Mouse (Mus musculus): ENCODE data around the gene Ms4a6b. TPM values are rescaled to one million over a fixed set of nuclear protein-coding genes. Genes with fewer than 3 reads are reported as not detected.
"Not testable (repeated sequence)": the region's sequence is repeated elsewhere in the genome, so short reads cannot be mapped to it uniquely, and the experiment has no call there.

Gene Ms4a6b
- polyA plus RNA-seq, 1 experiment from 2014 or later = 5.0 TPM

- H3K36me3 ChIP-seq (ENCODE audit: control insufficient read depth, insufficient read depth, low read length); H3K4me2 ChIP-seq (replicated peaks; ENCODE audit: low read depth, low read length); H3K9me3 ChIP-seq (ENCODE audit: control insufficient read depth, low read length); H3K27ac ChIP-seq (ENCODE audit: low read depth, low read length); DNase-seq (ENCODE audit: low spot score); H3K4me1 ChIP-seq (replicated peaks; ENCODE audit: control insufficient read depth, insufficient read depth, low read length); H3K27me3 ChIP-seq (ENCODE audit: control insufficient read depth, insufficient read depth, low read length); H3K4me3 ChIP-seq (ENCODE audit: low read depth, low read length); H3K9ac ChIP-seq (ENCODE audit: low read depth, low read length); ATAC-seq (ENCODE audit: low FRiP score): not testable (repeated sequence)
- 97% methylated on average over 1 of the region's 1 CpGs for WGBS
These were observed 24.0 kb downstream of the Ms4a6b start for GRCm38 (mm10) chr19:11540166-11540821.

DNA sequence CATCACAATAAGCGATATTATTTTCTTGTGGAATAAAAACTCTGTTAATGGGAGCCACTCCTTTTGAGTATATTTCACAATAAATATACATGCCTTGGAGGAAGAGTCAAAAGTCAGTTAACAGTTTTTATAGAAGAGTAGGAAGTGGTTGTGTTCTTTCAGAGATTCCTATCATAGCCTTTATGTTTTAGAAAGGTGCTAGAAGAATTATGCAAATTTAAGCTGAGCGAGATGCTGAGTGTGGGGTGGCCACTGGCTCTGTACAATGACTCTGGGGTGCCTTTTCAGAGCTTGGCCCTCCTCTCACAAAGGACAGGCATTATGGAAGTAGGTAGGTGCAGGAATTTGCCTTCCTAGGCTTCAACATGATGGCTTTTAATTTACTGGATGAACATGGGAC lies 28.1 kb downstream of the Ms4a6b start:
- H3K9me3 ChIP-seq (ENCODE audit: control insufficient read depth, low read length); H3K27ac ChIP-seq (ENCODE audit: low read depth, low read length); H3K4me2 ChIP-seq (replicated peaks; ENCODE audit: low read depth, low read length); H3K36me3 ChIP-seq (ENCODE audit: control insufficient read depth, insufficient read depth, low read length); H3K9ac ChIP-seq (ENCODE audit: low read depth, low read length); H3K4me1 ChIP-seq (replicated peaks; ENCODE audit: control insufficient read depth, insufficient read depth, low read length); H3K27me3 ChIP-seq (ENCODE audit: control insufficient read depth, insufficient read depth, low read length); ATAC-seq (ENCODE audit: low FRiP score); H3K4me3 ChIP-seq (ENCODE audit: low read depth, low read length); DNase-seq (ENCODE audit: low spot score): not testable (repeated sequence)
- WGBS = 90% methylated on average over 2 of the region's 2 CpGs

GRCm38 (mm10) chr19:11547911-11548310 lies 31.6 kb downstream of the Ms4a6b start:
- no peak overlapping the region for H3K4me3 ChIP-seq (ENCODE audit: low read depth, low read length)
- H3K36me3 ChIP-seq (ENCODE audit: control insufficient read depth, insufficient read depth, low read length) = no peaks in the 10 kb centered on the region
- H3K4me2 ChIP-seq (replicated peaks; ENCODE audit: low read depth, low read length) = no peak overlapping the region
- DNase-seq (ENCODE audit: low spot score) (no peak), ATAC-seq (ENCODE audit: low FRiP score) (no peak)
- H3K4me1 ChIP-seq (replicated peaks; ENCODE audit: control insufficient read depth, insufficient read depth, low read length) = no peaks in the 10 kb centered on the region
- no peaks in the 10 kb centered on the region for H3K9me3 ChIP-seq (ENCODE audit: control insufficient read depth, low read length)
- no peak overlapping the region for H3K9ac ChIP-seq (ENCODE audit: low read depth, low read length)
- H3K27me3 ChIP-seq (ENCODE audit: control insufficient read depth, insufficient read depth, low read length) = no peaks in the 10 kb centered on the region
- H3K27ac ChIP-seq (ENCODE audit: low read depth, low read length) = no peak overlapping the region

DNA sequence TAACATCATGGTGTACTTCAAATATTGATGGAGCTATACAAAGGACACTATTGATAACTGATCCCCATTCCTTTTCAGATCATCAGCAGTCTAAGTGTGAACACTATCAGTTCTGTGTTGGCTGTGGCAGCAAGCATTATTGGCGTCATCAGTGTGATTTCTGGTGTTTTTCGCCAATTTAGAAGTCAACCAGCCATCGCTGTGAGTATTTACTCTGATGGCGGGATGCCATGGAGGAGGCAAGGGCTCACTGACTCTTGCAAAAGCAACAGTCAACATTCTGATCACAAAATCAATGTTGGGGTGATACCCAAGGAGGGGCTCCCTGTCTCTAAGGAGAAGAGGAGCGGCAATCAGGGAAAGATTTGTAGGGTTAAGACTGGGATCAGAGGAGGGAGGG lies 38.4 kb downstream of the Ms4a6b start:
- no peak for ATAC-seq (ENCODE audit: low FRiP score)
- Histone ChIP-seq H3K4me1 (replicated peaks; ENCODE audit: control insufficient read depth, insufficient read depth, low read length) (no peaks in the 10 kb centered on the region), H3K4me2 (replicated peaks; ENCODE audit: low read depth, low read length) (no peak overlapping the region), H3K27ac (ENCODE audit: low read depth, low read length) (no peak overlapping the region), H3K27me3 (ENCODE audit: control insufficient read depth, insufficient read depth, low read length) (no peaks in the 10 kb centered on the region), H3K36me3 (ENCODE audit: control insufficient read depth, insufficient read depth, low read length) (no peaks in the 10 kb centered on the region), H3K4me3 (ENCODE audit: low read depth, low read length) (no peak overlapping the region), H3K9me3 (ENCODE audit: control insufficient read depth, low read length) (no peaks in the 10 kb centered on the region), H3K9ac (ENCODE audit: low read depth, low read length) (no peak overlapping the region)
- no peak for DNase-seq (ENCODE audit: low spot score)
- WGBS = 90% methylated on average over 5 of the region's 5 CpGs

- H3K9ac ChIP-seq (ENCODE audit: low read depth, low read length); H3K9me3 ChIP-seq (ENCODE audit: control insufficient read depth, low read length); DNase-seq (ENCODE audit: low spot score); H3K4me2 ChIP-seq (replicated peaks; ENCODE audit: low read depth, low read length); ATAC-seq (ENCODE audit: low FRiP score); H3K4me3 ChIP-seq (ENCODE audit: low read depth, low read length); H3K27ac ChIP-seq (ENCODE audit: low read depth, low read length); H3K27me3 ChIP-seq (ENCODE audit: control insufficient read depth, insufficient read depth, low read length); H3K36me3 ChIP-seq (ENCODE audit: control insufficient read depth, insufficient read depth, low read length); H3K4me1 ChIP-seq (replicated peaks; ENCODE audit: control insufficient read depth, insufficient read depth, low read length): not testable (repeated sequence)
These were observed 43.2 kb downstream of the Ms4a6b start for GRCm38 (mm10) chr19:11559560-11559959.

DNA sequence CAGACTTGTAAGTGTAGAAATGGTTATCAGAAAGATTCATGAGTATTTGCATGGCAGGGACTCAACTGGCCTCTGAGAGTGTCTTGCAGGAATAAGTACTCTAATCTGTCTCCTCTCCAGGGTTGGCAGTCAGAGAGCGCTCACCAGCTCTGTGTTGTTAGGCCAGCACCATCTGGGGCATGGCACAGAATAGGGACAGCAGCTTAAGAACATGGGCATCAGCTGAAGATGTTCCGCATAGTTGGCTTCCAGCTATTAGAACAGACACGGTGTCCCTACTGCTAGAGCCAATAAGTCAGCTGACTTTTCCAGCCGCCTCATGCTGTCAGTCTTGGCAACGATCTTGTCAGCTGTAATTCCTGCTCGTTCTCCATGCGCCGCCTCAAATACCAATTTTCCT lies 58.7 kb downstream of the Ms4a6b start:
- no peak overlapping the region for H3K9ac ChIP-seq (ENCODE audit: low read depth, low read length)
- no peak overlapping the region for H3K4me3 ChIP-seq (ENCODE audit: low read depth, low read length)
- no peak for DNase-seq (ENCODE audit: low spot score)
- H3K9me3 ChIP-seq (ENCODE audit: control insufficient read depth, low read length) = no peaks in the 10 kb centered on the region
- no peaks in the 10 kb centered on the region for H3K27me3 ChIP-seq (ENCODE audit: control insufficient read depth, insufficient read depth, low read length)
- no peaks in the 10 kb centered on the region for H3K36me3 ChIP-seq (ENCODE audit: control insufficient read depth, insufficient read depth, low read length)
- 89% methylated on average over 8 of the region's 8 CpGs for WGBS
- H3K4me2 ChIP-seq (replicated peaks; ENCODE audit: low read depth, low read length) = no peak overlapping the region
- no peaks in the 10 kb centered on the region for H3K4me1 ChIP-seq (replicated peaks; ENCODE audit: control insufficient read depth, insufficient read depth, low read length)
- no peak overlapping the region for H3K27ac ChIP-seq (ENCODE audit: low read depth, low read length)
- ATAC-seq (ENCODE audit: low FRiP score) = no peak

Other genes starting within 250 kb of the Ms4a6b start
- not detected in 2 replicates for gene Ms4a5, start 232.6 kb upstream of the Ms4a6b start, polyA plus RNA-seq (2014; fragmentation: Nextera tagmentation; extraction: Ambion mirVana)
- gene Ms4a14, start 202.1 kb upstream of the Ms4a6b start, polyA plus RNA-seq (2014; fragmentation: Nextera tagmentation; extraction: Ambion mirVana) = 0.03 and 0.12 TPM in 2 replicates
- 1.7 and 1.9 TPM in 2 replicates for gene Ms4a7, start 180.4 kb upstream of the Ms4a6b start, polyA plus RNA-seq (2014; fragmentation: Nextera tagmentation; extraction: Ambion mirVana)
- 0.98 and 2.8 TPM in 2 replicates for gene Ms4a4a, start 141.0 kb upstream of the Ms4a6b start, polyA plus RNA-seq (2014; fragmentation: Nextera tagmentation; extraction: Ambion mirVana)
- not detected in 2 replicates for gene Ms4a4c, start 111.7 kb upstream of the Ms4a6b start, polyA plus RNA-seq (2014; fragmentation: Nextera tagmentation; extraction: Ambion mirVana)
- not detected in 2 replicates for gene Ms4a4b, start 73.0 kb upstream of the Ms4a6b start, polyA plus RNA-seq (2014; fragmentation: Nextera tagmentation; extraction: Ambion mirVana)
- 2.3 and 3.1 TPM in 2 replicates for gene Ms4a6c, start 47.1 kb upstream of the Ms4a6b start, polyA plus RNA-seq (2014; fragmentation: Nextera tagmentation; extraction: Ambion mirVana)
- not detected in 2 replicates for gene Gm8369, start 30.6 kb upstream of the Ms4a6b start, polyA plus RNA-seq (2014; fragmentation: Nextera tagmentation; extraction: Ambion mirVana)
- gene Ms4a4d, start 20.3 kb downstream of the Ms4a6b start, polyA plus RNA-seq (2014; fragmentation: Nextera tagmentation; extraction: Ambion mirVana) = 0.42 and 0.59 TPM in 2 replicates
- gene Ms4a6d, start 88.3 kb downstream of the Ms4a6b start, polyA plus RNA-seq (2014; fragmentation: Nextera tagmentation; extraction: Ambion mirVana) = 4.6 and 4.8 TPM in 2 replicates
- 0.15 TPM in 1 of 2 replicates, not detected in the other for gene Ms4a2, start 107.2 kb downstream of the Ms4a6b start, polyA plus RNA-seq (2014; fragmentation: Nextera tagmentation; extraction: Ambion mirVana)
- gene Ms4a3, start 124.3 kb downstream of the Ms4a6b start, polyA plus RNA-seq (2014; fragmentation: Nextera tagmentation; extraction: Ambion mirVana) = 0.36 TPM in 1 of 2 replicates, not detected in the other
- not detected in 2 replicates for gene Oosp2, start 144.0 kb downstream of the Ms4a6b start, polyA plus RNA-seq (2014; fragmentation: Nextera tagmentation; extraction: Ambion mirVana)
- gene Oosp1, start 174.6 kb downstream of the Ms4a6b start, polyA plus RNA-seq (2014; fragmentation: Nextera tagmentation; extraction: Ambion mirVana) = not detected in 2 replicates
- not detected in 2 replicates for gene Oosp3, start 180.5 kb downstream of the Ms4a6b start, polyA plus RNA-seq (2014; fragmentation: Nextera tagmentation; extraction: Ambion mirVana)
- gene Gif, start 231.0 kb downstream of the Ms4a6b start, polyA plus RNA-seq (2014; fragmentation: Nextera tagmentation; extraction: Ambion mirVana) = not detected in 2 replicates

Measured in hindbrain, embryonic 11.5 days (tissue).